Mouse (Mus musculus) kidney, embryonic 14.5 days (tissue): ENCODE measurements around the gene Lrrc4. TPM values are rescaled to one million over a fixed set of nuclear protein-coding genes. Genes with fewer than 3 reads are reported as not detected.
A peak's percentile ranks its signal among the peaks of the same experiment; 100 is the strongest.

Experiments
- ATAC-seq: fragments of 200-750 bp; cut with Nextera tagmentation; 2 replicates; pipeline ENCODE4 v1.8.0; 2017; ENCODE audit warnings: moderate number of reproducible peaks, mild to moderate bottlenecking, moderate TSS enrichment, moderate library complexity; ENCODE audit not compliant: low FRiP score, low TSS enrichment
- H3K27ac ChIP-seq: fragments of 300-500 bp; sonication (generic); 2 replicates; pipeline ENCODE4 v1.5.1; 2014; ENCODE audit warnings: low read depth, mild to moderate bottlenecking, low read length, moderate library complexity, mixed read lengths
- H3K27me3 ChIP-seq: fragments of 300-500 bp; sonication (generic); 2 replicates; pipeline ENCODE4 v1.6.1; 2014; ENCODE audit warnings: mild to moderate bottlenecking, low read length; ENCODE audit not compliant: control insufficient read depth, insufficient read depth
- H3K36me3 ChIP-seq: fragments of 300-500 bp; sonication (generic); 2 replicates; pipeline ENCODE4 v1.6.1; 2014; ENCODE audit warnings: low read length, mixed read lengths; ENCODE audit not compliant: control insufficient read depth, insufficient read depth
- H3K4me1 ChIP-seq: fragments of 300-500 bp; sonication (generic); 2 replicates; pipeline ENCODE4 v1.6.1; 2014; ENCODE audit warnings: low read length, mixed read lengths; ENCODE audit not compliant: control insufficient read depth, insufficient read depth
- H3K4me2 ChIP-seq: fragments of 300-500 bp; sonication (generic); replicated peaks from 2 replicates; pipeline ENCODE4 v1.6.1; 2014; ENCODE audit warnings: low read depth, mild to moderate bottlenecking, low read length
- H3K4me3 ChIP-seq: fragments of 300-500 bp; sonication (generic); 2 replicates; pipeline ENCODE4 v1.5.1; 2014; ENCODE audit warnings: mild to moderate bottlenecking, low read length
- H3K9ac ChIP-seq: fragments of 300-500 bp; sonication (generic); 2 replicates; pipeline ENCODE4 v1.6.1; 2014; ENCODE audit warnings: low read depth, mild to moderate bottlenecking, low read length, moderate library complexity
- H3K9me3 ChIP-seq: fragments of 300-500 bp; sonication (generic); 2 replicates; pipeline ENCODE4 v1.6.1; 2016; ENCODE audit warnings: low read length; ENCODE audit not compliant: control insufficient read depth
- WGBS: fragments of 180-500 bp; shearing (Covaris S2); extraction: QIAGEN DNeasy Blood & Tissue Kit; methylation state at CpG from one replicate; pipeline ENCODE4 v1.1.7; 2014; 5-methylcytosine and 5-hydroxymethylcytosine counted together
- polyA plus RNA-seq: library from polyadenylated mRNA; unstranded; fragments of >200 nt; fragmentation: Nextera tagmentation; extraction: Ambion mirVana; gene quantifications from 2 replicates; pipeline ENCODE4 v1.2.1, GENCODE M21; 2014

The Lrrc4 gene
- 1.6 and 2.8 TPM in 2 replicates for polyA plus RNA-seq

- ATAC-seq = no peak
- peak within 1 kb of the TSS; percentile 67 for H3K4me3 ChIP-seq
- 27% methylated on average over 27 of the region's 27 CpGs for WGBS
Observed at GRCm38 (mm10) chr6:28831011-28831853, at the start of gene Lrrc4. Gene Lrrc4, minus strand, starts transcription at chr6:28831747.

GRCm38 (mm10) chr6:28880909-28881308, 49.4 kb upstream of the Lrrc4 start:
- no peaks in the 10 kb centered on the region for H3K9me3 ChIP-seq
- H3K36me3 ChIP-seq = peaks cover 40% of the 10 kb centered on the region; the same call in 1 of the 2 replicates
- no peak for ATAC-seq
- H3K9ac ChIP-seq = no peak overlapping the region
- no peaks in the 10 kb centered on the region for H3K4me1 ChIP-seq
- no peak overlapping the region for H3K4me2 ChIP-seq
- no peak overlapping the region for H3K27ac ChIP-seq
- H3K27me3 ChIP-seq = no peaks in the 10 kb centered on the region
- 82% methylated on average over 4 of the region's 4 CpGs for WGBS
- H3K4me3 ChIP-seq = no peak overlapping the region

More at GRCm38 (mm10) chr6:28831011-28831853, at the start of gene Lrrc4:
- no peaks in the 10 kb centered on the region for H3K9me3 ChIP-seq
- peak within 1 kb of the TSS; percentile 100 for H3K4me2 ChIP-seq
- H3K27ac ChIP-seq = no peak within 1 kb of the TSS
- H3K4me1 ChIP-seq = peaks cover 12% of the 10 kb centered on the region
- H3K27me3 ChIP-seq = peaks cover 6% of the 10 kb centered on the region; the same call in 1 of the 2 replicates
- H3K36me3 ChIP-seq = no peaks in the 10 kb centered on the region
- peak within 1 kb of the TSS; percentile 81 for H3K9ac ChIP-seq

- H3K36me3 ChIP-seq = peaks cover 31% of the 10 kb centered on the region; the same call in 1 of the 2 replicates
- 0 out of 2 replicates have a peak, but pooled peaks cover 4% of the 10 kb centered on the region for H3K4me1 ChIP-seq
- H3K4me3 ChIP-seq = no peak overlapping the region
- no peak overlapping the region for H3K27ac ChIP-seq
- H3K4me2 ChIP-seq = no peak overlapping the region
- H3K27me3 ChIP-seq = no peaks in the 10 kb centered on the region
- 83% methylated on average over 8 of the region's 8 CpGs for WGBS
- no peak overlapping the region for H3K9ac ChIP-seq
- no peaks in the 10 kb centered on the region for H3K9me3 ChIP-seq
- ATAC-seq = no peak
Observed at GRCm38 (mm10) chr6:28879315-28879714, 47.8 kb upstream of the Lrrc4 start.

- Histone ChIP-seq H3K4me3 (no peak overlapping the region), H3K9ac (no peak overlapping the region), H3K4me1 (peaks cover 16% of the 10 kb centered on the region; the same call in 1 of the 2 replicates), H3K27me3 (no peaks in the 10 kb centered on the region), H3K4me2 (no peak overlapping the region), H3K36me3 (peaks cover 19% of the 10 kb centered on the region; the same call in 1 of the 2 replicates), H3K27ac (no peak overlapping the region), H3K9me3 (no peaks in the 10 kb centered on the region)
- 27% methylated on average over 7 of the region's 7 CpGs for WGBS
- ATAC-seq = no peak
Observed at GRCm38 (mm10) chr6:28877945-28878666, 46.6 kb upstream of the Lrrc4 start.

DNA sequence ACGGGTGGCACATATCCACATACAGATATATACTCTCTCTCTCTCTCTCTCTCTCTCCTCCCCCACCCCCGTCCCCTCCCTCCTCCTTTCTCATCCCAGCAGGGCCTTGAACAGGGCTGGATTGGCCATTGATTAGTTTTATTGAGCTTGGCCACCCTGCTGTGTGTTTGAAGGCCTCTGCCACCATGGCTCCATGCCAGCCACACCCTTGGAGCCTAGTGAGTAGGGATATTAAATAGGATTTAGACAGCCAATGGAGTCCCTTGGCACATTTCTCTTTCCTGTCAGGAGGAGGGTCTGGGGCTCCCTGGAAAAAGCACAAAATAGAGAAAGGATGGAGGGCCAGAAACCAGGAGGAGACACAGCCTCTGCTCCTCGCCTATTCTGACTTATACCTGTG, 44.9 kb upstream of the Lrrc4 start:
- Histone ChIP-seq H3K4me3 (no peak overlapping the region), H3K9ac (no peak overlapping the region), H3K27me3 (no peaks in the 10 kb centered on the region), H3K36me3 (peaks cover 15% of the 10 kb centered on the region; the same call in 1 of the 2 replicates), H3K4me1 (peaks cover 16% of the 10 kb centered on the region; the same call in 1 of the 2 replicates), H3K9me3 (no peaks in the 10 kb centered on the region), H3K27ac (no peak overlapping the region), H3K4me2 (no peak overlapping the region)
- ATAC-seq = no peak
- WGBS = 64% methylated on average over 3 of the region's 3 CpGs

DNA sequence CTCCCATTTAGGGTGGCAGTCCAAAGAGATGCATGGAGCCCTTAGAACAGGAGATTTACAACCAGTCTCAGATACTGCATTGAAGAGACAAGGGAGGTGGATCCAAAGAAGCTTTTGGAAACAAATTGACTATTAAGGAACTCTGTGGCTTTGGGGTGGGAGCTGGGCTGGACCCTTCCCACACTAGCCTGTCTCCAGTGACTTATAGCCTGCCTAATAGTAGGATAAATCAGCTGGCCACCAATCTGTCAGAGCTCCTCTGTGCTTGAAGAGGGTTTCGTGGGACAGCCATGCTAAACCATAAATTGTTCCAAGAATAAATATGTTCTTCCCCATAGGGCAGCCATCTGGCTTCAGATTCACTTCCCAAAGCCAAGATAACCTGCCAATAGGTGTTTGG, 43.8 kb upstream of the Lrrc4 start:
- no peak for ATAC-seq
- whole genome bisulfite sequencing = 41% methylated on average over 1 of the region's 1 CpGs

GRCm38 (mm10) chr6:28874759-28875158, 43.2 kb upstream of the Lrrc4 start:
- no peak overlapping the region for H3K4me2 ChIP-seq
- H3K9ac ChIP-seq = no peak overlapping the region
- no peaks in the 10 kb centered on the region for H3K27me3 ChIP-seq
- H3K36me3 ChIP-seq = peaks cover 10% of the 10 kb centered on the region; the same call in 1 of the 2 replicates
- H3K27ac ChIP-seq = no peak overlapping the region
- no peak for ATAC-seq
- 91% methylated on average over 5 of the region's 5 CpGs for WGBS
- H3K9me3 ChIP-seq = no peaks in the 10 kb centered on the region
- H3K4me3 ChIP-seq = no peak overlapping the region
- peaks cover 16% of the 10 kb centered on the region; the same call in 1 of the 2 replicates for H3K4me1 ChIP-seq

More for the DNA sequence above, 43.8 kb upstream of the Lrrc4 start:
- no peaks in the 10 kb centered on the region for H3K27me3 ChIP-seq
- no peak overlapping the region for H3K27ac ChIP-seq
- H3K4me2 ChIP-seq = no peak overlapping the region
- peaks cover 16% of the 10 kb centered on the region; the same call in 1 of the 2 replicates for H3K4me1 ChIP-seq
- H3K9ac ChIP-seq = no peak overlapping the region
- H3K4me3 ChIP-seq = no peak overlapping the region
- H3K36me3 ChIP-seq = peaks cover 15% of the 10 kb centered on the region; the same call in 1 of the 2 replicates
- no peaks in the 10 kb centered on the region for H3K9me3 ChIP-seq

GRCm38 (mm10) chr6:28874053-28874452, 42.5 kb upstream of the Lrrc4 start:
- Histone ChIP-seq H3K4me3 (no peak overlapping the region), H3K4me2 (no peak overlapping the region), H3K27ac (no peak overlapping the region), H3K36me3 (peaks cover 10% of the 10 kb centered on the region; the same call in 1 of the 2 replicates), H3K9me3 (no peaks in the 10 kb centered on the region), H3K9ac (no peak overlapping the region), H3K27me3 (no peaks in the 10 kb centered on the region), H3K4me1 (peaks cover 16% of the 10 kb centered on the region; the same call in 1 of the 2 replicates)
- ATAC-seq = no peak
- 54% methylated on average over 11 of the region's 11 CpGs for WGBS
